Mouse (Mus musculus) cerebellum, postnatal 14 days (tissue): ENCODE results near the gene Nbl1.

Source experiments
- DNase-seq, 2 experiments: peaks; one replicate each; pipeline ENCODE4 v3.0.0; 2021; ENCODE audit warnings: mixed read lengths in 2 of 2

The Nbl1 gene

DNA sequence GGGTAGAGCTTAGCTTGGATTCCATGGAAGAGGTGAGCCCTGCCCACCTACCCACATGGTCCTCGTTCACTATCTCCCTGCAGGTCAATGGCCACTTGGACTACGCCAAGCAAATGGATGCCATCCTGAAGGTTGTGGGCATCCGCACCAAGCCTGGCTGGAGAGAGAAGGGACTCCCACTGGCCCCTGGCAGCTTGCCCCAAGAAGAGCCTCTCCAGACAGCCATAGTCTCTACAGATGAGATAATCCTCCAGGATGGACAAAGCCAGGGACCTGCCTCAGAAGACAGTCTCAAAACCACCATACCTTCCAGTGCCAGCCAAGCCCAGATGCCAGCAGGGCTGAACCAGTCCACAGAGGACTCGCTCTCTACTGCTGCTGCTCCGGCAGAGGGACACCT lies 34.8 kb downstream of the Nbl1 start:
- peak in 1 of 2 experiments; percentile 45 for DNase-seq

- peak; percentile 53 to 54 for DNase-seq
Observed at GRCm38 (mm10) chr4:139057291-139057690, 35.5 kb downstream of the Nbl1 start.

DNA sequence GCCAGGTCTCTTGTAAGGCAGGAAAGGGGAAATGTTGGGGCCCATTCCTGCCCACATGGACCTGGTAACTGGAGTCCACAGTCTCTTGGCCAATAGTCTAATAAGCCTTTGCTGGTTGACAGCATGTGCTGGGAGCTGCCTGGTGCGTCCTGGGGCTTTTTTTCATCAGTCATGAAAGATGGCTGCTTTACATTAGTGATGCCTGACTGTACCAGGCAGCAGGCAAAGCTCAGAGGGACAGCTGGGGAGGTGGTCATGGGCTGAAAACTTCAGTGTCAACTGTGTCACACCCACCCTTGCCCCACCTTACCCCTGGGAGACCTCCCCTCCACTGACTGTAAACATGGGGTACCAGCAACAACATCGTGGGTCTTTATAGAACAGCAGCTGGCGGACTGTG lies 37.0 kb downstream of the Nbl1 start:
- no peak for DNase-seq

DNA sequence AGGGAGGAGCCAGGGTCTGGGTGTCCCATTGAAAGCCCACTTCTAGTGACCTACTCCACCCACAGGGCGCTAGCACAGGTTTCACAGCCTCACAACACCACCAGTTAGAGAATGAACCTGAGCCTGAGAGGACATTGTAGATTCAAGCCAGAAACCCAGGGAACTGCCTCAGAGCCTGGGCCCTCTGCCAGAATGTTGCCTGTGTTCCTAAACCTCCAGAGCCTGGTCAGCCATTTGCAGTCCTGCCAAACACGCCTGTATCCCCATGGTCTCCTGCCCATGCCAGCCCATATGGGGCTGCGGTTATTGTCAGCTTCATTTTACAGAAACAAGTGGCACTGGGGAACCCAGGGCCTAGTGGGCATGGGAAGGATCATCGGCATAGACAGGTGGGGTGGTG lies 37.5 kb downstream of the Nbl1 start:
- peak; percentile 78 to 80 for DNase-seq

GRCm38 (mm10) chr4:139054300-139054923 lies 38.4 kb downstream of the Nbl1 start:
- DNase-seq: peak; percentile 66 to 75

DNA sequence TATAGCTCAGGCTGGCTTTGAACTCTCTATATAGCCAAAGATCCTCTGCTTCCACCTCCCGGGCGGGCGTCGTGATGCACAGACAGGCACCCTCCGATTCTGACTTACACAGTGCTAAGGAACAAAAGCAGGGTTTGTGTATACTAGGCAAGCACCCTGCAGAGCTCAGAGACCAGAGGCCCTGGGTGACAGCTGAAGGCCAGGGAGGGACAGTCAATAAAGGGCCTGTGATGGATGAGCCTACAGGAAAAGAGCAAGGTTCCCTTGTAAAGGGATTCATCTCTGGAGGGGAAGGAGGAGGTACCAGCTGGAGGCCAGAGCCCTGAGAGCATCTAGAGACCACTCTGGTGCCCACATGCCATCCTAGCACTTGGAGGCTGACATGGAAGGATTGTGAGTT lies 39.4 kb downstream of the Nbl1 start:
- DNase-seq: no peak

GRCm38 (mm10) chr4:139052796-139053195 lies 40.0 kb downstream of the Nbl1 start:
- peak in 1 of 2 experiments; percentile 42 for DNase-seq

DNA sequence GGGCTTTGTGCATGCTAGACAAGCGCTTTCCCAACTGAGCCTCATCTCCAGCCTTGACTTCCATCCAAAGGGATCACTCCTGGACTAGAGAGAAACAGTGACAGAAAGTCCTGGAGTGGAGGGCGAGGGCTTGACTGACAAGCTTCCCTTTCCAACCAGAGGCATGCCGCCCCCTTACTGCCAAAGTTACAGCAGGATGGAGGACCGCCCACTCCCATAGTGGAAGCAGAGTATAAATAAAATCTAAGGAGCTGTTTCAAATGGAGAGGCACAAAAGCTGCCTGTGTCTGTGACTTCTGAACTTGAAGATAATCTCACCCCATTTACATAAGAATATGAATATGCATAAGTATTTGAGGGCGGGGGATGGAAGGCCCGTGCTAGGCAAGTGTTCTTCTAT lies 44.3 kb downstream of the Nbl1 start:
- no peak for DNase-seq

DNA sequence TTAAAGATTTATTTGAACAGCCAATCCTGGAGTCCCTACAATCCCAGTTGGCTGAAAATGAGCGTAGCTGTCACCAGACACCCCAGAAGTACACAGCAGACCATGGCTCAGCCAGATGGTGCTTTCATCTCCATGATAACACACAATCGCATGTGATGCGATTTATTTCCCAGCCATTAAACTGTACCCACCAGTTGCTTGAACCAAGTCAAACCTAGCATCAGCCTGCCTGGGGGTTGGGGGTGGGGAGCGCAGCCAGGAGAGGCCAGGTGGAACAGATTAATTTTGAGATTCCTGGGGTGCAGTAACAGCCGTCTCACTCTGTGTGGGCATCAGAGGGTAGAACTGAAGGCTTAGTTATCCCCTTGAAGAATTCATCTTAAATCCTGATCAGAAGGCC lies 46.4 kb downstream of the Nbl1 start:
- DNase-seq: peak; percentile 38 to 53

DNA sequence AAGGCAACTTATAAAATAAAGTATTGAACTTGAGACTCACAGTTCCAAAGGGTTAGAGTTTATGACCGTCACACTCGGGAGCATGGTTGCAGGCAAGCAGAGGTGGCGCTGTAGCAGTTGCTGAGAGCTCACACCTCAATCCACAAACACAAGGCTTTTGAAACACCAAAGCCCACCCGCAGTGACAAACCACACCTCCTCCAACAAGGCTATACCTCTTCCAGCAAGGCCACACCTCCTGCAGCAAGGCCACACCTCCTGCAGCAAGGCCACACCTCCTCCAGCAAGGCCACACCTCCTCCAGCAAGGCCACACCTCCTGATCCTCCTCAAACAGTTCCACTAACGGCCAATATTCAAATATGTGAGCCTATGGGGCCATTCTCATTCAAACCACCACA lies 48.2 kb downstream of the Nbl1 start:
- no peak for DNase-seq

GRCm38 (mm10) chr4:139043600-139043999 lies 49.2 kb downstream of the Nbl1 start:
- no peak for DNase-seq

DNA sequence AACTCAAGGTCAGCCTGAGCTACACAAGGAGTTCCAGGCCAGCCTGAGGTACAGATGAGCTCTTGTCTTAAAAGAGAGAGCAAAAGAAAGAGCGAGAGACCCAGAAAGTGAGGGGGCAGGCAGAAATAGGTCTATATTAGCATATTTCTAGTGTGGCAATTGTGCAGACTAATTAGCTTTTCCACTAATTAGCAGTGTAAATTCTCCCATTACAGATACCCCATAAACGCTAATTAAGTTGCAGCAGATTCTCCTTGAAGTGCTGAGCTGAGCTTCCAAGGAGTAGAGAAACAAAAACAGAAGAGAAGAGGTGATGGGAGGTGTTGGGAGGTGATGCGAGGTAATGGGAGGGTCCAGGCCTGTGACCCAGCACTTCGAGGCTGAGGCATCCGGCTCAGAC lies 50.2 kb downstream of the Nbl1 start:
- DNase-seq: no peak

DNA sequence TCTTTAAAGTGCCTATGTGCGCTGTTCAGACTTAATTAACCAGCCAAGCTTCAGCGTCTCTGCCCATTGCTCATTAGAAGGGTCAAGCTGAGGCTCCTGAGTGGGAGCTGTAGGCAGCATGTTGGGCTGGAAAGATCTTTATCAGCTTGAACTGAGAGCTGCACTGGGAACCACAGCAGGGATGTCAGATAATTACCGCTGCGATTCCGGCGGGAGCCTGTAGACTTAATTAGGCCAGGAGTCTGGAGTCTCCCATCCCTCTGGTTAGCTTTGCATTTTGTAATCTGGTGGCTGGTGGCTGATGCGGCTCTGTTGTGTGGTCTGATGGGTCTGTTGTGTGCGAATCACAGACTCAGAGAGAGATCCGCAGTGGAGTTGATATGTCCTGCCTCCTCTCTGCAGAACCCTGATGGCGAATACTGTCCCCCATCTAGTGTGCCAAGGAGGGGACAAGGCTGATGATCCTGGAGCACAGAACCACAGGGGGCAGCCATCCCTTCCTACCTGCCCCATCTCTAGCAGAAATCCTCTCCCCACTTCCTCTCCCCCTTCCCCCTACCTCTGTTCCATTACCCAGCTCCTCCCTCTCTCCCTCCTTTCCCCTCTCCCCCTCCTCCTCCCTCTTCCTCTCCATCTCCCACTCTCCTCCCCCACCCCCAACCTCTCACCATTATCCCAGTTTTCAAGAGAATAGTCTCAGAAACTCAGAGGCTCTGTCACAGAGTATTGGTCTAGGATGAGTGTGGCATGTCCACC lies 52.5 kb downstream of the Nbl1 start:
- no peak for DNase-seq

GRCm38 (mm10) chr4:139037795-139038607 lies 54.8 kb downstream of the Nbl1 start:
- DNase-seq: peak; percentile 38 to 52

DNA sequence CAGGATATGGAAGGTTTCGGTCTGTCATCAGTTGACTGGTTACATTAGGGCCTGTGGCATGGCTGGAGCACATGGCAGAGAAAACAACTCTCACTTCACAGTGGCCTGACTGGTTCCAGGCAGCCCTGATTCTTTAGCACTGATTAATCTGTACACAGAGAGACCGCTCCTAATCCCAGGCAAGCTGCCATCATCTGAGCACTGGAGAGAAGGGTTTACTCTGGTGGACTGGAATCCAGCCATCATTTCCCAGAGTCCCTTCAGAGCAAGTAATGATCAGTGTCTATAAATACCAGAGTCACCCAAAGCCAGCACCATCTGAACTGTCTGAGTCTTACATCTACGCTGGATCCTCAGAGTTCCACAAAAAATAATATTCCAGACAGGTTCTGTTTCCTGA lies 57.0 kb downstream of the Nbl1 start:
- DNase-seq: peak; percentile 48 to 62

GRCm38 (mm10) chr4:139034942-139035341 lies 57.9 kb downstream of the Nbl1 start:
- no peak for DNase-seq

GRCm38 (mm10) chr4:139034540-139034939 lies 58.3 kb downstream of the Nbl1 start:
- DNase-seq: no peak

- DNase-seq: no peak
Observed at GRCm38 (mm10) chr4:139034010-139034367, 58.8 kb downstream of the Nbl1 start.

GRCm38 (mm10) chr4:139033263-139034009 lies 59.4 kb downstream of the Nbl1 start:
- DNase-seq: no peak

DNA sequence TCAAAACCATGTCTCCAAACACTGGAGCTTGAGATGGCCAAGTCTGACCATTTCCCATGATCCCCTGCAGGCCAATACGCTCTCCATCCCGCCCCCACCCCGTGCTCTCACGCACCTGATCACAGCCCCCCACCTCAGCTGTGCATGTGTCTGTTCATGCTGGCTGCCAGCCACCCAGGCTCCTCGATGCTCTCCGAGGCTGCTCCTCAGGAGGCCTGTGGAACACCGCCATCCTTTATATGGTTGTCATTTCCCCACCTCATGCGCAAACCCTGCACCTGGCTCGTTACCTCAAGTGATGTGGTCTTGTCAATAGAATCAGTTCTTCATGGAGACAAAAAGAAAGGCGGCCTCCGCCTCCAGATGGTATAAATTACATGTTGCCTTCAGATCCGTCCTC lies 60.3 kb downstream of the Nbl1 start:
- no peak for DNase-seq
